Mouse (Mus musculus) erythroblast, embryonic 14.5 days (primary cell): ENCODE measurements around the gene Prkce. TPM values are rescaled to one million over a fixed set of nuclear protein-coding genes. Genes with fewer than 3 reads are reported as not detected.

Experiments used
- H3K27me3 ChIP-seq: 2 replicates; pipeline ENCODE4 v1.6.1; 2012; ENCODE audit warnings: inconsistent platforms; ENCODE audit not compliant: control insufficient read depth
- H3K36me3 ChIP-seq: 2 replicates; pipeline ENCODE4 v1.6.1; 2012; ENCODE audit warnings: mild to moderate bottlenecking, inconsistent platforms; ENCODE audit not compliant: control insufficient read depth
- H3K4me1 ChIP-seq: 2 replicates; pipeline ENCODE4 v1.6.1; 2012; ENCODE audit warnings: inconsistent platforms; ENCODE audit not compliant: control insufficient read depth
- H3K4me3 ChIP-seq: replicated peaks from 2 replicates; pipeline ENCODE3; 2012; ENCODE audit warnings: moderate library complexity, mild to moderate bottlenecking, inconsistent platforms
- H3K9me3 ChIP-seq: 2 replicates; pipeline ENCODE4 v1.6.1; 2012; ENCODE audit warnings: low read length, inconsistent platforms, mixed read lengths; ENCODE audit not compliant: control insufficient read depth
- GATA1 ChIP-seq: IDR thresholded peaks from 2 replicates; pipeline ENCODE4 v1.6.1; 2012; ENCODE audit warnings: low read length, inconsistent platforms, mixed read lengths
- TAL1 ChIP-seq: IDR thresholded peaks from 3 replicates; pipeline ENCODE4 v1.6.1; 2012; ENCODE audit warnings: low read length, inconsistent platforms, mixed read lengths
- polyA plus RNA-seq: library from polyadenylated mRNA; stranded (reverse); fragments of >175 nt; gene quantifications from 2 replicates; pipeline ENCODE4 v1.2.3, GENCODE M21; 2012

Prkce gene
- polyA plus RNA-seq, 1 experiment = 0.04 TPM

DNA sequence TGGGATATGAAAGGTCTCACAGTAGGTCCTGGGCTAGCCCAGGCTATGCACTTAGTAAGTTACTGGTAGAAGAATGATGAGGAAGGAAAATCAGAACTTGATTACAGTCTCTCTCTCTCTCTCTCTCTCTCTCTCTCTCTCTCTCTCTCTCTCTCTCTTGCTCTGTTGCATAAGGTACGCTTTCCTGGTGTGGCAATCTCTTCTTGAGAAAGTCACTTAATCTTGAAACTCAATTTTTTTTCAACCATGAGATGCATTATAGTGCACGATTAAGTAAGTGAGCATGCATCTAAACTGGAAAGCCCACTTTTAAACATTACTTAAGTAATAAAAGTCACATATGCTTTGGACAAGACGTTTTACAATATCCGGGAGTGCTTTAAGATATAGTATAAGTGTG, 285.3 kb downstream of the Prkce start:
- Histone ChIP-seq H3K9me3 (peaks cover 2% of the 10 kb centered on the region; the same call in 1 of the 2 replicates), H3K4me3 (no peak overlapping the region), H3K27me3 (no peaks in the 10 kb centered on the region), H3K4me1 (no peaks in the 10 kb centered on the region), H3K36me3 (no peaks in the 10 kb centered on the region)
- TF ChIP-seq TAL1 = no peak
- no peak for TF ChIP-seq GATA1

DNA sequence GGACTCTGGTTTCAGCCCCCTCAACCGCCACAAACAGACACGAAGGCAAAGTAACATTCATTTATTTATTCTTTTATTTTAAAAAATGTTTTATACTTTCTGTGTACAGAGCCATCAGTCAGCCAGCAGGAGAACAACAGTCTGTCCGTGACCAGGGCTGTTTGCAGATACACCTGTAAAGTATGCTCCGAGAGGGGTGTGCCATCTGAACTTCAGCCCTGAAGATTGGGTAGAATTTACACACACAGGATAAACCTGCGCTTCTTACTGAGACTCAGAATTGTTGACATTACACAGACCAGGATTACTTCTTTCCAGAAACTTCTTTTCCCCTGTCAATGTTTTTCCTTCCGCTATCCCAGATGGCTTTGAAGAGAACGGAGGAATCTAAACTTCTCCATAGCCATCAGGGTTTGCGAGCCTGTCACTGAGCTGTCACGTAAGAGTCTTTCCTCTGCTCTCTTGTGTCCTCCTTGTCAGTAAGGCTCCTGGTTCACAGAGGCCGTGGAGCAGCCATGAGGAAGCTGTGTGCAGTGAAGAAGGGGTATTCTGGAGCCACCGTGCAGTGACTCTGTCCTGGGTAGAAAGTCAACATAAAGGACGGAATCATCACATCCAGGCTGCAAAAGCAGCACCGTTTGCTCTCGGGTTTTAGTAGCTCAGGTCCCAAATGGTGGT, 286.2 kb downstream of the Prkce start:
- Histone ChIP-seq H3K27me3 (no peaks in the 10 kb centered on the region), H3K36me3 (no peaks in the 10 kb centered on the region), H3K9me3 (no peaks in the 10 kb centered on the region), H3K4me1 (no peaks in the 10 kb centered on the region), H3K4me3 (no peak overlapping the region)
- TF ChIP-seq TAL1 = no peak
- no peak for TF ChIP-seq GATA1

DNA sequence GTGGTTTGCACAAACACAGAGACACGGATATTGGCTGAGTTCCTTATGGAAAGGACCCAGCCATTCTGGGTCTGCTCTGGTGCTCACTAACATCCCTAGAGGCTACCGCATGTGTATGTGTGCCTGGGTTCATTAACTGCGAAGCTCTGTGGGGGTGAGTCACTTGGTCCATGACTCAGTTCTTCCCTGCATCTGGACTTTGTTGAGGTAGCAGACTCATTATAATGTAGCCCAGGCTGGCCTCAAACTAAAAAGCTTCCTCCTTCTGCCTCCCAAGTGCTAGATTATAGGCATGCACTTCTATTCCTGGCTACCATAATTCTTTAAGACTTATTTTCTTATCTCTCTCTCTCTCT, 286.7 kb downstream of the Prkce start:
- Histone ChIP-seq H3K4me3 (no peak overlapping the region), H3K36me3 (no peaks in the 10 kb centered on the region), H3K9me3 (no peaks in the 10 kb centered on the region), H3K27me3 (no peaks in the 10 kb centered on the region), H3K4me1 (no peaks in the 10 kb centered on the region)
- TF ChIP-seq GATA1 (no peak), TAL1 (no peak)

DNA sequence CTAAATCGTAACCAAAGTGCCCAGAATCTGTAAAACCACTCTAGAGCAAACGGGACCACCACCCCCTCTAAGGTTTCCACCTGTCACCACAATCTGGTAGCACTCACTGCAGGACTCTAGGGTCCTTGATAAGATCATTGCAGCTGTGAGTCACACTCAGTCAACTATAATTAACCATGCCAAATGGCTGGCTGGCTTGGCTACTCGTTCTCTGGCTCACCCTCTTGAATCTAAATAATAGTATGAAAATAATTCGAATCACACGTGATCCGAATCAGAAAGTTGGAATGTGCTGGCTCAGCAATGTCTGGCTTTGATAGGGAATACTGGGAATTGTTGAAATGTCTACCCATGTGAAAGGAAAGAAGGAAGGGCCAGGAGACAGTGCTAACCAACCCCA, 288.9 kb downstream of the Prkce start:
- TF ChIP-seq TAL1 = no peak
- TF ChIP-seq GATA1 = no peak
- no peak overlapping the region for H3K4me3 ChIP-seq
- no peaks in the 10 kb centered on the region for H3K9me3 ChIP-seq
- no peaks in the 10 kb centered on the region for H3K4me1 ChIP-seq
- no peaks in the 10 kb centered on the region for H3K36me3 ChIP-seq
- H3K27me3 ChIP-seq = no peaks in the 10 kb centered on the region

DNA sequence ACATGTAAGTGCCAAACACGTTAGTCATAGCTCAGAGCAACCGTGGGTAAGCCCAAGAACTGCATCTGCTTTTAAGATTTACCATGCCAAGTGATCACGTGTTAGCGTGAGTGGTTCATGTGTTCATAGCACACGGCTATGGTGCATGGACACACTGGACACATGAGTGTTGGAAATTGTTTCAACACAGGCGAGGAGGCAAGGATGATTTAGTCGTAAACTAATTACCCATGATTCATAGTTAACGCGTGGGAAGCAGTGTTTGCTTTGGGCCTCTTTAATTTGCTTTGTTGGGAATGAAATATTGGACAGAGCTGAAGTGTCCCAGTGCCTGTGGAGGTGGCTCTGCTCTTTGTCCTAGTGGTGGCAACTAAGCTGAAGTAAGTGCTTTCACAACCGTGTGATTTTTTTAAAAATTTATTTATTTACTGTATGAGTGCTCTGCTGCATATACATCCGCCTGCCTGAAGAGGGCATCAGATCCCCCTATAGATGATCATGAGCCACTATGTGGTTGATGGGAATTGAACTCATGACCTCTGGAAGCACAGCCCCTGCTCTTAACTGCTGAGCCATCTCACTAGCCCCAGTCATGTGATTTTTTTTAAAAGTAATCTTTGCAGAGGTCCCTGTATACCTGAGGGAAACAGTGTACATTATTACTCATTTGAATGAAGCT, 290.9 kb downstream of the Prkce start:
- H3K4me3 ChIP-seq = no peak overlapping the region
- no peaks in the 10 kb centered on the region for H3K4me1 ChIP-seq
- no peaks in the 10 kb centered on the region for H3K27me3 ChIP-seq
- no peaks in the 10 kb centered on the region for H3K36me3 ChIP-seq
- H3K9me3 ChIP-seq = no peaks in the 10 kb centered on the region
- no peak for TF ChIP-seq GATA1
- TF ChIP-seq TAL1 = no peak

DNA sequence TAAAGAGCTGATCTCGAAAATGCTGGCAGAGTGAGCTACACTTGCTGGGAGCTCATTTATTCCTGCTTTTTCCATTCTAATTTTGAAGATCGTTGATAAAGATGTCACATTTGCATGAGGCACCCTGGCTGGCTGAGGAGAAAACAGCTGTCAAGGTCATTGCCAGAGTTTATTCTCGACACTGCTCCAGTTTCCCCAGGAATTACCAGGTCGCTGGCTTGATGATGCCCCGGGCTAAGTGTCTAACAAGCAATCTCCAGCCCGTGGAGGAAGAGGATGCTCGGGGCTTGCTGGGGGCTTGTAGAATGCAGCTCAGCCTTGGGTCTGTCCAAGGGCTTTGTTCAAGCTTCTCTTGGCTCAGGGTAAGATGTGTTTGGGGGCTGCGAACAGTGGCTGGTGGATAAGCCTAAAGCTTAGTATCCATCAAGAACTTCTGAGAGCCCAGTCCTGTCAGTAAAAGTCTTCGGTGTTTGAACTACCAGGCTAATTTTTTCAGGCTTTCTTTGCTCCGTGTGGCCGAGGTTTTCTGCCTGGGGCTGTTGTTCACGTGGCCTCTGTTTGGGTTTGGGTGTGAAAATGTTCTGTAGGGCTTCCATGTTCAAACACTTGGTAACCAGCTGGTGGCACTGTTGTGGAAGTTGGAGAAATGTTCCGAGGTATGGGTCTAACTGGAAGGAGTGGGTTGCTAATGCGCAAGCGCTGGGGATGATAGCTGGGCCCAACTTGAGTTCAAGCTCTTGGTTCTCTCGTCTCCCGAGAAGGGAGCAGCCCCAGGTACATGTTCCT, 293.3 kb downstream of the Prkce start:
- TF ChIP-seq TAL1 = no peak
- TF ChIP-seq GATA1 = no peak
- Histone ChIP-seq H3K4me1 (no peaks in the 10 kb centered on the region), H3K9me3 (no peaks in the 10 kb centered on the region), H3K36me3 (no peaks in the 10 kb centered on the region), H3K27me3 (no peaks in the 10 kb centered on the region), H3K4me3 (no peak overlapping the region)

DNA sequence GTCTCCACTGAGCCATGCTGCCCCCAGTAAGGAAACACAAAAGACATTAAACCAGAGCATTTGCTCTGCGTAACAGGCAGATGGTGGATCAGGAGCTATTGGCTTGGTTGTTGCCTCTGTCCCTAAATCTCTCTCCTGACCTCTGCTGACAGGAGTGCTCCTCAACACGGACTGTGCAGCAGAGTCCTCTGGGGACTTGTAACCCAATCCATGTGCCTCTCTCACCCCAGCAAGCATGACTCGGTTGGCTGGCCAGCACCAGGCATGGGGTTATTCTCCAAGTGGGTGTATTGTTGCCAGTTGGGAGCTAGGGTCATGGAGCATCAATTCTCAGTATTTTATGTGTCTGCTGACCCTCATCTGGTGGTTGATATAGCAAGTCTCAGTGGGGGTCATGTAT, 295.8 kb downstream of the Prkce start:
- Histone ChIP-seq H3K36me3 (no peaks in the 10 kb centered on the region), H3K27me3 (no peaks in the 10 kb centered on the region), H3K4me1 (peaks cover 2% of the 10 kb centered on the region; the same call in 1 of the 2 replicates), H3K9me3 (no peaks in the 10 kb centered on the region), H3K4me3 (no peak overlapping the region)
- no peak for TF ChIP-seq GATA1

DNA sequence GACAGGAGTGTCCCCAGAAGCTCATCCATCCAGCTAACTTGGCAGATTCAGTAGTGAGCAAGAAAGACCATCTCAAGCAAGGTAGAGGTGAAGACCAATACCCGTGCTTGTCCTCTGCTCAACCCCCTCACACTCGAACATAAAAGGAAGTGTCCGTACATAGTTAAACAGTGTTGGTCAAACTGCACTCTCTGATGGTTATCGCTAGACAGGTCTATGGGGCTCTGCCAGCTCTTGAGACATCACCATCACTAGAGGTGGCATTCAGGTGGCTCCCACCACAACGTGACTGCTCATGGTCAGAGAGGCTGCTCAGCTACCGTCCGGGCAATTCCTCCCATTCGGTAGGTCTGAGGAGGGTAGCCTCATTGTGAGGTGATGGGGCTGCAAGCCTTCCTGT, 296.6 kb downstream of the Prkce start:
- H3K9me3 ChIP-seq = no peaks in the 10 kb centered on the region
- H3K36me3 ChIP-seq = no peaks in the 10 kb centered on the region
- TF ChIP-seq GATA1 (no peak), TAL1 (no peak)
- H3K4me1 ChIP-seq = peaks cover 2% of the 10 kb centered on the region; the same call in 1 of the 2 replicates
- no peaks in the 10 kb centered on the region for H3K27me3 ChIP-seq
- no peak overlapping the region for H3K4me3 ChIP-seq

DNA sequence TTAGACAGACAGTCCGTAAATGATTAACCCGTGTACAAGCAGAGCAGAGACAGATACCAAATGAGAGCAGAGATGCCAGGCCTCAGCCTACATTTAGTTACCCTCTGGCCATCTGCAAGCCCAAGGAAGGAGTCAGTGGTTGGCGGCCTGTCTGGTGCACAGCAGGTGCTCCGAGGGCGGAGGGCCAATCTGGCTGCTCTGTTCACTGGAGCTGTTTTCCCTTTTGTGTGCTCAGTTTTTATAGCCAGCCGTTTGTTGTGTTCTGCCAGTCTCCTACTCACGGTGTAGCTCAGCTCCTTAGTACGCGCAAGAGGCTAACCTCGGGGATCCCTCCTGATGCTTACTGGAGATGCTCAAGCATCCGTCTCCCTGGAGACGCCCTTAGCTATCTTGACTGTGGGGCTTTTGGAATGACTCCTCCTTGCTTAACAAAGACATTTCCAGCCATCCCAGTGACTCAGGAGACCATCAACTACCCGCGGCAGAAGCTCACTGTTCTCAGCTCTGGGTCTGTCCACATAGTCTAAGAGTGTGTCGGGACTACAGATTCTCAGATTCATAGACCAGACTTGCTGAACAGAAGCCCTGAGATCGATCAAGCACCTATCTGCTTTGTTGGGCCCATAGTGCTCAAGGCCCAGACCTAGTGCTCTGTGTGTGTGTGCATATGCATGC, 297.2 kb downstream of the Prkce start:
- no peaks in the 10 kb centered on the region for H3K27me3 ChIP-seq
- no peaks in the 10 kb centered on the region for H3K36me3 ChIP-seq
- H3K9me3 ChIP-seq = no peaks in the 10 kb centered on the region
- peaks cover 2% of the 10 kb centered on the region; the same call in 1 of the 2 replicates for H3K4me1 ChIP-seq
- TF ChIP-seq GATA1 = no peak
- no peak for TF ChIP-seq TAL1
- no peak overlapping the region for H3K4me3 ChIP-seq
